In the genomic region with DNA sequence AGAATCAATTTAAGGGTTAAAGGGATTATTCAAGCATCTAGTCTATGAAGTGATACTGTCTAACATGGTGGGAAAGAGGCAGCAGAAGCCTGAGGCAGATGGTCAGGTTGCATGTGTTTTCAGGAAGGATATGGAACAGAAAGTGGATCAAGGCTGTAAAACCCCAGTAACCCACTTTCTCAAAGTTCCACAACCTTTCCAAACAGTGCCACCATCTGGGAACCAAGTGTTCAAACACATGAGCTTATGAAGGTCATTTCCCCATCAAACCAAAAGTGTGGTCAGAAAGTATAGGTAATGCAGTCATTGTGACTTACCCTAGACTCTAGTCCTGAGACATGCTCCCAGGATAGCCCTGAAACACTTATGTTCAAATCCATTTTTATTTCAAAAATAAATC, we compare ENCODE assay signal across 16 mouse cellular contexts.
DNase-seq lines count a peak whose midpoint lies in the region; ATAC-seq and TF ChIP-seq lines count a peak whose summit lies in the region.
"Had no signal": no experiment of that assay in that cellular context is flagged by ENCODE, and none has a peak within 500 bp of the region (broad histone marks: within the 10 kb centered on the region; RNA-seq: fewer than 3 reads in every experiment).

No protein-coding gene starts in this region.

- in situ Hi-C loops in Patski (cut with MboI; ENCODE audit: low pct_unique_long_range_greater_than_20kb): loop anchor here (5.0 to 25.0 kb wide), 3 partner anchors 171 to 654 kb away; no protein-coding TSS in a partner anchor

- POLR2A ChIA-PET in Patski (lab: Charles Lee): no interaction called here

- no peaks in the 10 kb centered on the region for H3K9me3 ChIP-seq in kidney, embryonic 16.5 days (ENCODE audit: low read length)
- H3K9me3 ChIP-seq: embryonic facial prominence, embryonic 12.5 days; limb, embryonic 15.5 days; midbrain, embryonic 13.5 days had no signal

- peak; percentile 61 for TF ChIP-seq CTCF in Patski (IDR thresholded peaks at IDR 0.05)

- no peak overlapping the region for H3K27ac ChIP-seq in kidney, embryonic 16.5 days (ENCODE audit: low read length)
- H3K27ac ChIP-seq: embryonic facial prominence, embryonic 12.5 days; hindbrain, embryonic 14.5 days; limb, embryonic 15.5 days; midbrain, embryonic 13.5 days had no signal

- H3K27me3 ChIP-seq in kidney, embryonic 16.5 days (ENCODE audit: insufficient read depth, low read length): no peaks in the 10 kb centered on the region
- H3K27me3 ChIP-seq in Patski: no peaks in the 10 kb centered on the region
- H3K27me3 ChIP-seq: embryonic facial prominence, embryonic 12.5 days; limb, embryonic 15.5 days; midbrain, embryonic 13.5 days had no signal

- no peaks in the 10 kb centered on the region for H3K4me1 ChIP-seq in kidney, embryonic 16.5 days (ENCODE audit: insufficient read depth, low read length)
- H3K4me1 ChIP-seq: embryonic facial prominence, embryonic 12.5 days; midbrain, embryonic 13.5 days had no signal

- peak; percentile 24 for DNase-seq in embryo, embryonic 11 days
- DNase-seq in embryo, embryonic 9.5 days (ENCODE audit: extremely low spot score): no peak
- DNase-seq in kidney, postnatal 14 days: peak; percentile 5
- no peak for DNase-seq in Patski (ENCODE audit: low read depth, low spot score)
- peak; percentile 15 for DNase-seq in retina, adult 2 months (ENCODE audit: low read depth, low spot score)
- no peak for DNase-seq in gastrocnemius, adult 8-10 months (ENCODE audit: low spot score in 2 of 2)
- DNase-seq: cerebellum, adult 9-10 months; gastrocnemius, postnatal 14 days; heart, postnatal 10 days; kidney, adult 11 months; lung, adult 18-20 months had no signal

- no peak overlapping the region for H3K4me3 ChIP-seq in kidney, embryonic 16.5 days (ENCODE audit: low read length)
- H3K4me3 ChIP-seq: embryonic facial prominence, embryonic 12.5 days; limb, embryonic 15.5 days; midbrain, embryonic 13.5 days had no signal

- CTCF ChIA-PET in Patski (lab: Charles Lee): interaction anchor here (0.9 to 1.6 kb wide), 2 partner anchors 366 to 369 kb away, joined by 3 to 13 read pairs; no protein-coding TSS in a partner anchor

- no peak overlapping the region for H3K4me2 ChIP-seq in kidney, embryonic 16.5 days (replicated peaks; ENCODE audit: low read depth, low read length)
- H3K4me2 ChIP-seq: embryonic facial prominence, embryonic 12.5 days; hindbrain, embryonic 14.5 days; limb, embryonic 15.5 days; midbrain, embryonic 13.5 days had no signal

- no peaks in the 10 kb centered on the region for H3K36me3 ChIP-seq in kidney, embryonic 16.5 days (ENCODE audit: insufficient read depth, low read length)
- H3K36me3 ChIP-seq: embryonic facial prominence, embryonic 12.5 days; limb, embryonic 15.5 days; midbrain, embryonic 13.5 days had no signal

- no peak for ATAC-seq in kidney, embryonic 16.5 days (ENCODE audit: low FRiP score, low TSS enrichment)
- no peak for ATAC-seq in Patski
- ATAC-seq: midbrain, embryonic 13.5 days had no signal

- H3K9ac ChIP-seq in kidney, embryonic 16.5 days (replicated peaks; ENCODE audit: low read length): no peak overlapping the region
- H3K9ac ChIP-seq: embryonic facial prominence, embryonic 12.5 days; hindbrain, embryonic 14.5 days; limb, embryonic 15.5 days; midbrain, embryonic 13.5 days had no signal

Comparison
In these comparisons a context has a peak if more than half of its experiments do, and no peak if none do; other contexts are left out.
1. DNase-seq: peak in embryo, embryonic 11 days (single experiment), kidney, postnatal 14 days (single experiment) and retina, adult 2 months (single experiment); none in embryo, embryonic 9.5 days (single experiment), Patski (single experiment) and gastrocnemius, adult 8-10 months (0 of 2).